Comparison of ENCODE assay signal across 19 mouse cellular contexts in genomic region chr1:132001880-132002330, GRCm38 (mm10). TPM values are rescaled to one million over a fixed set of nuclear protein-coding genes. Genes with fewer than 3 reads are reported as not detected.
DNase-seq lines count a peak whose midpoint lies in the region; ATAC-seq lines count a peak whose summit lies in the region.
"Had no signal": no experiment of that assay in that cellular context is flagged by ENCODE, and none has a peak within 500 bp of the region (broad histone marks: within the 10 kb centered on the region; RNA-seq: fewer than 3 reads in every experiment).

No protein-coding gene starts in this region.

- intact Hi-C loops in heart, postnatal 14 days (cut with DNase I): no loop called here

- peak; percentile 13 to 63 for ATAC-seq in hematopoietic stem cell, adult 5-6 weeks (replicated peaks in 1 of 2; ENCODE audit: insufficient read depth in 1 of 2, low FRiP score in 2 of 2, low TSS enrichment in 1 of 2, low read depth in 1 of 2, poor library complexity in 2 of 2, severe bottlenecking in 2 of 2)
- ATAC-seq: CD4-positive, CD25-positive, alpha-beta regulatory T cell, adult 4 months; forebrain, embryonic 15.5 days; hindbrain, embryonic 16.5 days; inflammation-experienced regulatory T-cells, adult 6 months; intestine, postnatal 0 days had no signal

- DNase-seq in heart, adult 11 months: peak; percentile 63
- DNase-seq in heart, postnatal 14 days: no peak
- peak; percentile 54 for DNase-seq in MEL-GATA-1-ER (ENCODE audit: extremely low read depth, low read depth)
- no peak for DNase-seq in cerebellum, postnatal 36 days
- no peak for DNase-seq in retina, embryonic 14.5 days (ENCODE audit: low spot score)
- no peak for DNase-seq in right cerebral cortex, postnatal 25 days
- DNase-seq: adrenal gland, adult 2 months; adrenal gland, postnatal 25 days; B cell, adult 2 months; cerebellum, adult 18-20 months; cerebellum, adult 9-11 months; gastrocnemius, postnatal 10 days; heart, adult 2 months had no signal

RNA-seq across cellular contexts. Expression of gene Elk4, which starts 5.5 kb away (rescaled TPM):
- total RNA-seq in heart, postnatal 14 days (2021): 100 to 1,000 TPM; 105 to 111 TPM
- total RNA-seq in hematopoietic stem cell, adult 5-6 weeks (2017): 118 and 147 TPM in 2 replicates

RNA-seq across cellular contexts. Expression of gene Slc45a3, which starts 39.1 kb away (rescaled TPM):
- 1 to 10 TPM; 6.1 to 8.2 TPM for total RNA-seq in heart, postnatal 14 days (2021)
- 0.35 and 0.88 TPM in 2 replicates for total RNA-seq in hematopoietic stem cell, adult 5-6 weeks (2017)

Comparison
In these comparisons a context has a peak if more than half of its experiments do, and no peak if none do; other contexts are left out.
1. DNase-seq: peak in heart, adult 11 months (single experiment) and MEL-GATA-1-ER (single experiment); none in heart, postnatal 14 days (0 of 2), cerebellum, postnatal 36 days (0 of 2), retina, embryonic 14.5 days (single experiment) and right cerebral cortex, postnatal 25 days (single experiment).